Comparison of ENCODE assay signal across 8 mouse cellular contexts in the genomic region with DNA sequence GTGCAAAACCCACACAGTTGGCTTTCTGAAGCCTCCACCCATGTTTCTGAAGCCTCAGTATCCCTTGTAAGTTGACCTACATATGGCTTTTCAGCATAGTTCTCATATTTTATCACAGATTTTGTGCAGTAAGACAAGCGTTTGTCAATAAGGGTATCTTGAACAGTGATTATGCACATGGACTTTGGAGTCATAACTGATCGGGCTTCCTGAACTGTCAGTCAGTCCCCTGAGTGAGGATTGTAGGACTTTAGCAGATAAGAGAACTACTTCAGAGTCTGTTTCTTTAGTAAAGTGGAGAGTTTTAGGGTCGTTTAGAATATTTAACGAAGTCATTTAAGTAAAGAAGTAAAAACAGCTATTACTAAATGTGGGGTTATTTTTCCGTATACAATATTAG. TPM values are rescaled to one million over a fixed set of nuclear protein-coding genes. Genes with fewer than 3 reads are reported as not detected.
A peak's percentile ranks its signal among the peaks of the same experiment; 100 is the strongest.
DNase-seq lines count a peak whose midpoint lies in the region; ATAC-seq and TF ChIP-seq lines count a peak whose summit lies in the region.

No protein-coding gene starts in this region.

- H3K27me3 ChIP-seq in hindbrain, embryonic 12.5 days: no peaks in the 10 kb centered on the region
- H3K27me3 ChIP-seq in hindbrain, embryonic 11.5 days (ENCODE audit: control insufficient read depth, insufficient read depth, low read length): no peaks in the 10 kb centered on the region
- no peaks in the 10 kb centered on the region for H3K27me3 ChIP-seq in hindbrain, embryonic 13.5 days

- peaks cover 5% of the 10 kb centered on the region for H3K36me3 ChIP-seq in hindbrain, embryonic 12.5 days
- H3K36me3 ChIP-seq in hindbrain, embryonic 11.5 days (ENCODE audit: control insufficient read depth, insufficient read depth, low read length): no peaks in the 10 kb centered on the region
- peaks cover 3% of the 10 kb centered on the region; the same call in 1 of the 2 replicates for H3K36me3 ChIP-seq in hindbrain, embryonic 13.5 days
- H3K36me3 ChIP-seq in macrophage (ENCODE audit: inconsistent target): peaks cover 35% of the 10 kb centered on the region; the same call in 1 of the 2 replicates

- H3K4me1 ChIP-seq in hindbrain, embryonic 12.5 days: peaks cover 13% of the 10 kb centered on the region
- 0 out of 2 replicates have a peak, but pooled peaks cover 2% of the 10 kb centered on the region for H3K4me1 ChIP-seq in hindbrain, embryonic 11.5 days (replicated peaks; ENCODE audit: control insufficient read depth, insufficient read depth, low read length)
- H3K4me1 ChIP-seq in bone marrow macrophage, adult 2 months (ENCODE audit: control insufficient read depth, insufficient read depth, low read length): peaks cover 13% of the 10 kb centered on the region
- peaks cover 26% of the 10 kb centered on the region for H3K4me1 ChIP-seq in hindbrain, embryonic 13.5 days (replicated peaks)

- ATAC-seq in hindbrain, embryonic 12.5 days (ENCODE audit: low FRiP score): no peak
- no peak for ATAC-seq in hindbrain, embryonic 11.5 days (ENCODE audit: low FRiP score)
- no peak for ATAC-seq in hindbrain, embryonic 13.5 days (ENCODE audit: low FRiP score)
- no peak for ATAC-seq in activated CD4-positive, CD25-positive, alpha-beta regulatory T cell, adult 4 months

- H3K4me3 ChIP-seq in hindbrain, embryonic 12.5 days: no peak overlapping the region
- no peak overlapping the region for H3K4me3 ChIP-seq in hindbrain, embryonic 11.5 days (ENCODE audit: low read depth, low read length)
- H3K4me3 ChIP-seq in bone marrow macrophage, adult 2 months (ENCODE audit: insufficient read depth, low read length): 0 out of 2 replicates have a peak overlapping the region, but pooled peaks have one; percentile 61
- peak overlapping the region; percentile 58; the same call in 1 of the 2 replicates for H3K4me3 ChIP-seq in hindbrain, embryonic 13.5 days
- H3K4me3 ChIP-seq in macrophage (ENCODE audit: inconsistent target): peak overlapping the region; percentile 85

- no peak for TF ChIP-seq CTCF in bone marrow macrophage, adult 2 months (IDR thresholded peaks at IDR 0.05; ENCODE audit: low read depth, low read length)

- no peak overlapping the region for H3K27ac ChIP-seq in hindbrain, embryonic 12.5 days
- H3K27ac ChIP-seq in hindbrain, embryonic 11.5 days (ENCODE audit: low read depth, low read length): no peak overlapping the region
- no peak overlapping the region for H3K27ac ChIP-seq in bone marrow macrophage, adult 2 months (ENCODE audit: insufficient read depth, low read depth, low read length)
- no peak overlapping the region for H3K27ac ChIP-seq in hindbrain, embryonic 13.5 days
- H3K27ac ChIP-seq in macrophage: peak overlapping the region; percentile 68; the same call in 1 of the 2 replicates

- H3K9me3 ChIP-seq in hindbrain, embryonic 12.5 days (replicated peaks): no peaks in the 10 kb centered on the region
- H3K9me3 ChIP-seq in hindbrain, embryonic 11.5 days (ENCODE audit: control insufficient read depth, low read length): no peaks in the 10 kb centered on the region
- H3K9me3 ChIP-seq in hindbrain, embryonic 13.5 days: no peaks in the 10 kb centered on the region

- no peak for DNase-seq in hindbrain, embryonic 11.5 days (ENCODE audit: low spot score)
- DNase-seq in spleen, postnatal 36 days (ENCODE audit: low spot score in 2 of 2): no peak
- no peak for DNase-seq in ovary, postnatal 14 days (ENCODE audit: low spot score)

- no peak for TF ChIP-seq POLR2A in bone marrow macrophage, adult 2 months (IDR thresholded peaks at IDR 0.05; ENCODE audit: borderline replicate concordance, low read depth, low read length)

- H3K4me2 ChIP-seq in hindbrain, embryonic 12.5 days (replicated peaks): peak overlapping the region; percentile 54; the same call in 1 of the 2 replicates
- no peak overlapping the region for H3K4me2 ChIP-seq in hindbrain, embryonic 11.5 days (replicated peaks; ENCODE audit: low read depth, low read length)
- peak overlapping the region; percentile 60 for H3K4me2 ChIP-seq in hindbrain, embryonic 13.5 days

- 95% methylated on average over 5 of the region's 5 CpGs for WGBS in hindbrain, embryonic 12.5 days
- WGBS in hindbrain, embryonic 11.5 days: 92% methylated on average over 5 of the region's 5 CpGs
- 93% methylated on average over 5 of the region's 5 CpGs for WGBS in hindbrain, embryonic 13.5 days
- 86% methylated on average over 5 of the region's 5 CpGs for WGBS in macrophage (ENCODE audit: missing documents)

- H3K79me2 ChIP-seq in macrophage (ENCODE audit: inconsistent target): peaks cover 99% of the 10 kb centered on the region

- no peak overlapping the region for H3K9ac ChIP-seq in hindbrain, embryonic 12.5 days
- H3K9ac ChIP-seq in hindbrain, embryonic 11.5 days (ENCODE audit: low read depth, low read length): no peak overlapping the region
- H3K9ac ChIP-seq in hindbrain, embryonic 13.5 days: peak overlapping the region; percentile 49; the same call in 1 of the 2 replicates

RNA-seq across cellular contexts. Expression of a gene that starts 6.2 kb away (rescaled TPM):
- polyA plus RNA-seq in hindbrain, embryonic 12.5 days (2016; fragmentation: Nextera tagmentation; extraction: Ambion mirVana): 37.2 and 43.1 TPM in 2 replicates
- 38.8 and 44.1 TPM in 2 replicates for polyA plus RNA-seq in hindbrain, embryonic 11.5 days (2014; fragmentation: Nextera tagmentation; extraction: Ambion mirVana)
- polyA plus RNA-seq in bone marrow macrophage, adult 2 months (2012; ENCODE audit: insufficient read depth, insufficient read length, missing spikeins): 158 and 159 TPM in 2 replicates
- 26.5 and 26.7 TPM in 2 replicates for polyA plus RNA-seq in hindbrain, embryonic 13.5 days (2015; fragmentation: Nextera tagmentation; extraction: Ambion mirVana)
- 100 to 1,000 TPM; 182 to 728 (median 386) TPM for total RNA-seq in macrophage (2018; cell fraction: chromatin; rRNA removed)
- total RNA-seq in macrophage (2018; cell fraction: cytosol; rRNA removed): 100 to 1,000 TPM; 150 to 301 (median 218) TPM
- total RNA-seq in macrophage (2018; cell fraction: nucleus; rRNA removed): 100 to 1,000 TPM; 175 to 525 (median 344) TPM
- polyA plus RNA-seq in macrophage (2018): 138 to 155 TPM (median 152 TPM) in 3 replicates
- 100 to 1,000 TPM; 102 to 103 TPM for polyA plus RNA-seq in activated CD4-positive, CD25-positive, alpha-beta regulatory T cell, adult 4 months (2017; shearing (Covaris generic))

RNA-seq across cellular contexts. Expression of a gene that starts 7.3 kb away (rescaled TPM):
- polyA plus RNA-seq in hindbrain, embryonic 12.5 days (2016; fragmentation: Nextera tagmentation; extraction: Ambion mirVana): 91.7 and 94.1 TPM in 2 replicates
- polyA plus RNA-seq in hindbrain, embryonic 11.5 days (2014; fragmentation: Nextera tagmentation; extraction: Ambion mirVana): 112 and 123 TPM in 2 replicates
- polyA plus RNA-seq in bone marrow macrophage, adult 2 months (2012; ENCODE audit: insufficient read depth, insufficient read length, missing spikeins): 99.8 and 104 TPM in 2 replicates
- 66.9 and 71.8 TPM in 2 replicates for polyA plus RNA-seq in hindbrain, embryonic 13.5 days (2015; fragmentation: Nextera tagmentation; extraction: Ambion mirVana)
- 100 to 1,000 TPM; 115 to 658 (median 315) TPM for total RNA-seq in macrophage (2018; cell fraction: chromatin; rRNA removed)
- 100 to 1,000 TPM; 128 to 271 (median 186) TPM for total RNA-seq in macrophage (2018; cell fraction: cytosol; rRNA removed)
- total RNA-seq in macrophage (2018; cell fraction: nucleus; rRNA removed): 100 to 1,000 TPM; 175 to 740 (median 411) TPM
- 97.1 to 163 TPM (median 107 TPM) in 3 replicates for polyA plus RNA-seq in macrophage (2018)
- 10 to 100 TPM; 42.7 to 47.7 TPM for polyA plus RNA-seq in activated CD4-positive, CD25-positive, alpha-beta regulatory T cell, adult 4 months (2017; shearing (Covaris generic))

Comparison
In these comparisons a context has a peak if more than half of its experiments do, and no peak if none do; other contexts are left out.
1. H3K4me3 ChIP-seq: peak in bone marrow macrophage, adult 2 months (single experiment), hindbrain, embryonic 13.5 days (single experiment) and macrophage (single experiment); none in hindbrain, embryonic 12.5 days (single experiment) and hindbrain, embryonic 11.5 days (single experiment).